Mouse (Mus musculus): ENCODE measurements around the gene Ogdh.
"Not testable (repeated sequence)": the region's sequence is repeated elsewhere in the genome, so short reads cannot be mapped to it uniquely, and the experiment has no call there.

Ogdh gene

GRCm38 (mm10) chr11:6291401-6292115 lies at the start of gene Ogdh:
Ogdh (plus strand) TSS chr11:6291633.
- peak; percentile 98 for DNase-seq (ENCODE audit: low spot score in 2 of 2)

GRCm38 (mm10) chr11:6244707-6245106 lies 46.7 kb upstream of the Ogdh start:
- DNase-seq (ENCODE audit: low spot score in 2 of 2), result no peak

DNA sequence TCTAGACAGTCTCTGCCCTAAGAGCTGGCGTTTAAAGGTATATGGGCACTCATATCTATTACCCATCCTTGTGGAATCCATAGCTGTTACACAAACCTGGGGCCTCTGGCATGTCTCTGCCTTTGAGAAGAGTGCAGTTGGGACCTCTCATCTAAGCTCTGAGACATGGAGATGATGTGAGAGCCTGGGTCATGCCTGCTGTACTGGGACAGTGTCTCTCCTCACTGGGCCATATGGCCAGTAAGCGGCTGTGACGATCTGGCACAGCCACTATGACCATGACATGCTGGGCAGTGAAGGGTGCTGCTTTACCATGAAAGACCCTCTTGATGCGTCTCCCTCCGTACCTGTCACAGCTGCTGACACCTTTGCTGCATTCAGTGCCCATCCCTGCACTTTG lies 39.2 kb upstream of the Ogdh start:
- no peak for DNase-seq (ENCODE audit: low spot score in 2 of 2)

GRCm38 (mm10) chr11:6252824-6253223 lies 38.6 kb upstream of the Ogdh start:
- no peak for DNase-seq (ENCODE audit: low spot score in 2 of 2)

GRCm38 (mm10) chr11:6254602-6255001 lies 36.8 kb upstream of the Ogdh start:
- not testable (repeated sequence) for DNase-seq (ENCODE audit: low spot score in 2 of 2)

- DNase-seq (ENCODE audit: low spot score in 2 of 2), result no peak
Observed at GRCm38 (mm10) chr11:6256490-6257072, 34.9 kb upstream of the Ogdh start.

DNA sequence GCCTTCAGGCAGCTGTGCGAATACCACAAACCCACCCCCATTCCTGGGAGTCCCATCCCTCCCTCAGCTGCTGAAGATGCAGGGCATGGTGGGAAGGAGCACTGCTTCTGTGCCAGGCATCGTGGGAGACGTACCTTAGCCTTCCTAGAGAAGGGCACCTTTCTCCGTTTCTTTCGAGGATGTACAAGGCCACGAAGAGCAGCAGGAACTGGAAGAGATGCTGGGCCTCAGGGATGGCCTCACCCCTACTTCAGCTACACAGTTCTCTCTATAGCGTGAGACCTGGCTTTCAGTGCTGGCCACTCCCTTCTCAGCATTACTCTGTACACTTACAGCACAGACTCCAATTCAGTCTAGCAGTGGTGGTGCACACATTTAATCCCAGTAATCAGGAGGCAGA lies 32.0 kb upstream of the Ogdh start:
- DNase-seq (ENCODE audit: low spot score in 2 of 2), result no peak

DNA sequence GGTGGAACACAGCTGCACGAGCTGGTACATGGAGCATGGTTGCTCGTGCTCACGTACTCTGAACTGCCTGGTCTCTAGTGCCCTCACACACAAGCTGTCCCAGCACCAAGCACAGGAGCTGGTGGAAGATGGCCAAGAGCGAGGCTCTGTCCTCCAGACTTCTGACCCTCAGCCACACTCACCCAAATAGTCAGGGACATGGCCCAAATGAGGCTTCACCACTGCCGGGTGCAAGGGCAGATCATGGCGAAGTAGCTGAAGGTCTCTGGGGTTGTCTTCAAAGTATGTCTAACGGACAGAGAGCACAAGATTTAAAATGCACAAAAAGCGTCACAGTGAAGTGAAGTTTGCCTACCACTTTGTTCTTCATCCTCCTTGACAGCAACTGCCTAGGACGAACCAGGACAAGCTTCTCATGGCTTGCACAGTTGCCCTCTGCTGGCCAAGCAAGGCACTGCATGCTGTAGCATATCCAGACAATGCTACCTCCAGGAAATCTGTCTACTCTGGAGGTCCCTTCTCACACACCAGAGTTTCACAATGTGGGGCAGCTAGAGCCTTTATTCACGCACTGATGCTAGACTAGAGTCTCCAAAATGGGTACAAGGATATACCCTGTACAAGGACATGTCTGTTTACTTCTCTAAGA lies 29.9 kb upstream of the Ogdh start:
- peak; percentile 51 to 64 for DNase-seq (ENCODE audit: low spot score in 2 of 2)

DNA sequence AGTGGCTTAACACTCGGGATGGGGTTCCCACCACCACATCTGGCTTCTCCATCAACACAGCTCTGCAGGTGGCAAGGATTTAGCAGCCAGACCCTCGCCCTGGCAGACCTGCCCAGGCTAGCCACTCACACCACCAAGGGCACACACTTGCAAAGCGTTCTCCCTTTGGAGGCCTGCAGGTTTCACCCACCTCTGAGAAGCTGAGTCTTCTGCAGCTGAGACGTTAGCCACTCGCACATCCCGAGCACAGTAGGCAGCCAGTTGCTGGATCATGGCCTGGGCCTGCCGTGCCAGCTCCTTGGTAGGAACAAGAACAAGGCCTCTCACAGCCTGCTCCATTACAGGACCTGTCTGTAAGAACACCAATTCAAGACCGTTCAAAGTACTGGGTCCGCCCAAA lies 24.8 kb upstream of the Ogdh start:
- DNase-seq (ENCODE audit: low spot score in 2 of 2), result no peak

- DNase-seq (ENCODE audit: low spot score in 2 of 2), result peak; percentile 75 to 84
Observed at GRCm38 (mm10) chr11:6267320-6268254, 23.8 kb upstream of the Ogdh start, which contains the start of gene Ddx56. Ddx56 (minus strand) TSS chr11:6267772.

GRCm38 (mm10) chr11:6273607-6274006 lies 17.8 kb upstream of the Ogdh start:
- DNase-seq (ENCODE audit: low spot score in 2 of 2), result no peak

GRCm38 (mm10) chr11:6274387-6275093 lies 16.9 kb upstream of the Ogdh start, which contains the start of gene Tmed4:
Tmed4 (minus strand) TSS chr11:6274870.
- peak; percentile 94 to 97 for DNase-seq (ENCODE audit: low spot score in 2 of 2)

DNA sequence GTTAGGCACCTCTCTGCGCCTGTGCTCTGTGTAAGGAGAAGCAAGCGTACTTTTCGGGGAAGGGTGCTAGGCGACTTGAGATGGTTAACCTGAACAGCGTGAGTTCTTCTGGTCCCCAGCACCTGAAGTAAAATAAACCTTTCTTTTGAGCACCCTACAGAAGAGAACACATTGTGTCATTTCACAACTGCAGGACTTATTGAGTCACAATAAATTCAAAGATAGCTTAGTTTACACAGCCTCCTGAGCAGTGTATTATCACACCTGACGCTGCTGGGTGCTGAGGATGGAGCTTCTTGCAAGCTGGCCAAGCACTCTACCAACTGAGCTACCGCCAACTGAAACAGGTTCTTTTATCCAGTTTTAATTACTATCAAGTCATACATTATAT lies 16.3 kb upstream of the Ogdh start:
- DNase-seq (ENCODE audit: low spot score in 2 of 2), result no peak

GRCm38 (mm10) chr11:6276466-6276865 lies 15.0 kb upstream of the Ogdh start:
- DNase-seq (ENCODE audit: low spot score in 2 of 2), result no peak

GRCm38 (mm10) chr11:6282940-6283339 lies 8.5 kb upstream of the Ogdh start:
- no peak for DNase-seq (ENCODE audit: low spot score in 2 of 2)

DNA sequence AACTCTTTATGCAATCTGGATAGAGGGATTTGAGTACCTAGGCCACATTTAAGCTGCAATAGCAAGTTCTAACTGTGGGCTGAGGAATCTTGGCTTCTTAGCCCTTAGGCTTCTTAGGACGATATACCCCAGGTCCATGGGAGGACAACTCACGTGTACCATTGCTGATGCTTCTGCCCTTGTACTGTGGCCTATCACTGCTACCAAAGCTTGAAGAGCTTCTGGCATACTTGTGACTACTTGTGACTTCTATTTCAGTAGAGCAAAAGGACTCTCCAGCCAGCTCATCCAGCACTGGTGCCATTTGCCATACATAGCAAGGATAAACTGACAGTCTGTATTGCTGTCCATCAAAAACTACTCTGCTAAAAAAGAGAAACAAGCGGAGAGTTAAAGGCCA lies 1.3 kb upstream of the Ogdh start:
- no peak for DNase-seq (ENCODE audit: low spot score in 2 of 2)

GRCm38 (mm10) chr11:6290883-6291282 lies 550 bp upstream of the Ogdh start:
- DNase-seq (ENCODE audit: low spot score in 2 of 2), result no peak

GRCm38 (mm10) chr11:6292116-6292987 lies 919 bp downstream of the Ogdh start:
- peak; percentile 25 to 55 for DNase-seq (ENCODE audit: low spot score in 2 of 2)

DNA sequence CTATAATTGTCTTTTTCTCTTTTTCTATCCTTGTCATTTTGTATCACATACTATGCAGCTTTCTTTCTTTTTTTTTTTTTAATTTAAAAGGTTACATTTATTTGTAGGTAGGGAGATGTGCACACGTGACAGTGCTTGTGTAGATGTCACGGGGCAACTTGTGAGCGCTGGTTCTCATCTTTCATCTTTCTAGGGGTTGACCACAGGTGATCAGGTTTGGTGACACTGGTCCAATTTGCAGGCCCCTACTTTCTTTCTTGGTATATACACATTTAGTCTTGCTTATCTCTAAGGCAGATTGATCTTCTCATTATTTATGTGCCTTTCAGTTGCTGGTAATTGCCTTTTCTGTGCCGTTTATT lies 1.5 kb downstream of the Ogdh start:
- no peak for DNase-seq (ENCODE audit: low spot score in 2 of 2)

DNA sequence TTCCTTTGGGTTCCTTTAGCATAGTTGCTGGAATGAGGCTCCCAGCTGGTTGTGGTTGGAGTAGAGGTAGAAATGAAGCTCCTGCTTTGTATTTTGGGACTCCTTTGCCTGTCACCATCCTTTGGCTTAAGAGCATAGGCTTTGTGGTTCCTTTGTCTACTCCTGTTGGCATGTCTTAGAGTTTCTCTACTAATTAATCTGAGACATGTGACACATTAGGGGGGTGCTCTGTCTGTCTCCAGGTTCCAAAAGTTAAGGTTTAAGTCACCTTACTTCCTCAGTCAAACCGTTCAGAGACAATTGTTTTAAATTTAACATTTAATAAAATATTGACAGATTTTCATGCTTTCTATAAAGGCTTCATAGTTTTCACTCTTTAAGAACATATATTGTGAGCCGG lies 2.2 kb downstream of the Ogdh start:
- no peak for DNase-seq (ENCODE audit: low spot score in 2 of 2)
